Mouse (Mus musculus) cerebellum, adult 2 months (tissue): Measurements from ENCODE around the gene Spsb4.

Experiments used
- CTCF ChIP-seq: fragments of 200-500 bp; IDR thresholded peaks from 2 replicates; pipeline ENCODE4 v1.5.1; 2011; ENCODE audit warnings: low read depth, mild to moderate bottlenecking, control low read depth, low read length, moderate library complexity, borderline replicate concordance; ENCODE audit not compliant: insufficient read depth
- POLR2A ChIP-seq: fragments of 200-500 bp; IDR thresholded peaks from 2 replicates; pipeline ENCODE4 v1.6.1; 2011; ENCODE audit warnings: low read length, control low read depth, borderline replicate concordance; ENCODE audit not compliant: insufficient read depth

GRCm38 (mm10) chr9:97010447-97010846 is 8.2 kb downstream of the Spsb4 start:
- TF ChIP-seq CTCF (no peak), POLR2A (no peak)
